Mouse (Mus musculus): ENCODE data around the gene Gm5089.

Gm5089 gene

GRCm38 (mm10) chr14:122426529-122427203, 24.2 kb downstream of the Gm5089 start:
- DNase-seq (ENCODE audit: low spot score): no peak

GRCm38 (mm10) chr14:122424441-122424840, 26.5 kb downstream of the Gm5089 start:
- no peak for DNase-seq (ENCODE audit: low spot score)

GRCm38 (mm10) chr14:122416166-122416771, 34.6 kb downstream of the Gm5089 start:
- no peak for DNase-seq (ENCODE audit: low spot score)

- no peak for DNase-seq (ENCODE audit: low spot score)
Observed at GRCm38 (mm10) chr14:122414786-122415185, 36.1 kb downstream of the Gm5089 start.

GRCm38 (mm10) chr14:122413542-122413928, 37.4 kb downstream of the Gm5089 start:
- no peak for DNase-seq (ENCODE audit: low spot score)

- no peak for DNase-seq (ENCODE audit: low spot score)
Observed at GRCm38 (mm10) chr14:122412841-122413541, 37.9 kb downstream of the Gm5089 start.

- no peak for DNase-seq (ENCODE audit: low spot score)
Observed at GRCm38 (mm10) chr14:122406541-122407219, 44.2 kb downstream of the Gm5089 start.

GRCm38 (mm10) chr14:122405897-122406540, 44.9 kb downstream of the Gm5089 start:
- no peak for DNase-seq (ENCODE audit: low spot score)

GRCm38 (mm10) chr14:122405236-122405635, 45.7 kb downstream of the Gm5089 start:
- DNase-seq (ENCODE audit: low spot score): no peak

- DNase-seq (ENCODE audit: low spot score): no peak
Observed at GRCm38 (mm10) chr14:122404596-122405154, 46.2 kb downstream of the Gm5089 start.

GRCm38 (mm10) chr14:122403422-122403940, 47.4 kb downstream of the Gm5089 start:
- DNase-seq (ENCODE audit: low spot score): no peak

- no peak for DNase-seq (ENCODE audit: low spot score)
Observed at GRCm38 (mm10) chr14:122402716-122403258, 48.1 kb downstream of the Gm5089 start.

- no peak for DNase-seq (ENCODE audit: low spot score)
Observed at GRCm38 (mm10) chr14:122401886-122402285, 49.0 kb downstream of the Gm5089 start.

GRCm38 (mm10) chr14:122399906-122400305, 51.0 kb downstream of the Gm5089 start:
- no peak for DNase-seq (ENCODE audit: low spot score)

GRCm38 (mm10) chr14:122398676-122399075, 52.2 kb downstream of the Gm5089 start:
- DNase-seq (ENCODE audit: low spot score): no peak

- DNase-seq (ENCODE audit: low spot score): no peak
Observed at GRCm38 (mm10) chr14:122393119-122393518, 57.8 kb downstream of the Gm5089 start.

- no peak for DNase-seq (ENCODE audit: low spot score)
Observed at GRCm38 (mm10) chr14:122390935-122391334, 60.0 kb downstream of the Gm5089 start.

GRCm38 (mm10) chr14:122389684-122390370, 61.1 kb downstream of the Gm5089 start:
- no peak for DNase-seq (ENCODE audit: low spot score)

- DNase-seq (ENCODE audit: low spot score): no peak
Observed at GRCm38 (mm10) chr14:122388431-122389031, 62.4 kb downstream of the Gm5089 start.

- no peak for DNase-seq (ENCODE audit: low spot score)
Observed at GRCm38 (mm10) chr14:122387781-122388180, 63.1 kb downstream of the Gm5089 start.
